Mouse (Mus musculus) left cerebral cortex, adult 2 months (tissue): Measurements from ENCODE around the gene Isl2. TPM values are rescaled to one million over a fixed set of nuclear protein-coding genes. Genes with fewer than 3 reads are reported as not detected.
A peak's percentile ranks its signal among the peaks of the same experiment; 100 is the strongest.

Experiments used
- DNase-seq, 2 experiments: peaks; one replicate each; pipeline ENCODE4 v3.0.0; 2021 to 2022; ENCODE audit warnings: low spot score in 2 of 2, mixed read lengths in 1 of 2; ENCODE audit errors: extremely low spot score in 1 of 2
- H3K27ac ChIP-seq: fragments of 200-600 bp; 2 replicates; pipeline ENCODE4 v1.8.1; 2022
- H3K4me3 ChIP-seq: fragments of 200-600 bp; 2 replicates; pipeline ENCODE4 v1.8.1; 2022
- CTCF ChIP-seq: fragments of 200-600 bp; IDR thresholded peaks from 2 replicates; pipeline ENCODE4 v1.8.1; 2022; ENCODE audit warnings: antibody characterized with exemption, mild to moderate bottlenecking, moderate library complexity
- intact Hi-C: fragments of 180-260 bp; cut with DNase I; formaldehyde crosslinking; loops from one replicate; pipeline ENCODE4 v1.15.1; 2025
- total RNA-seq, 2 experiments: library from RNA; stranded (reverse); gene quantifications; 2 replicates each; pipeline ENCODE4 v1.2.3; 2021

Isl2 gene
- total RNA-seq, 2 experiments from 2014 or later: not detected

DNA sequence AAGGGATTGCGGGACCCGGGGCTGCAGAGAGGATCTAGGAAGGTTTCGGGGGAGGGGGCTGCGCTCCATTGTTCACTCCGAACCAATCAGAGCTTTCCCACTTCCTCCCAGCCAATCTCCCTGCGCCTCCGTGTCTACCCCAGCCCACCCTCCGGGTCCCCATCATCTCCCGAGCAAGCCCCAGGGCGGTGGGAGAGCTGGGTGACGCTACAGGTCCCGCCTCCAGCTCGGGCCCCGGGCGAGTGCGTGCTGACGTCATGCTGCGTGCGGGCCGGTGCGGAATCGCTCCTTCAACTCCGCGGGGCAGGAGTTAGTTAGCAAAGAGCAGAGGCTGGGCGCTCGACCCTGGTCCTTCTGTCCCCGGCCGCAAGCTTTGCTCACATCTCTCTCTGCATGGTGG is 2.4 kb downstream of the Isl2 start:
- Histone ChIP-seq H3K27ac (no peak overlapping the region), H3K4me3 (peak overlapping the region; percentile 1; the same call in 1 of the 2 replicates)
- DNase-seq: no peak
- intact Hi-C loops: loop anchor here (10.0 kb wide), 1 partner anchor 216 kb away; the partner anchor contains the start of genes Nrg4 and Tmem266
- no peak for TF ChIP-seq CTCF

DNA sequence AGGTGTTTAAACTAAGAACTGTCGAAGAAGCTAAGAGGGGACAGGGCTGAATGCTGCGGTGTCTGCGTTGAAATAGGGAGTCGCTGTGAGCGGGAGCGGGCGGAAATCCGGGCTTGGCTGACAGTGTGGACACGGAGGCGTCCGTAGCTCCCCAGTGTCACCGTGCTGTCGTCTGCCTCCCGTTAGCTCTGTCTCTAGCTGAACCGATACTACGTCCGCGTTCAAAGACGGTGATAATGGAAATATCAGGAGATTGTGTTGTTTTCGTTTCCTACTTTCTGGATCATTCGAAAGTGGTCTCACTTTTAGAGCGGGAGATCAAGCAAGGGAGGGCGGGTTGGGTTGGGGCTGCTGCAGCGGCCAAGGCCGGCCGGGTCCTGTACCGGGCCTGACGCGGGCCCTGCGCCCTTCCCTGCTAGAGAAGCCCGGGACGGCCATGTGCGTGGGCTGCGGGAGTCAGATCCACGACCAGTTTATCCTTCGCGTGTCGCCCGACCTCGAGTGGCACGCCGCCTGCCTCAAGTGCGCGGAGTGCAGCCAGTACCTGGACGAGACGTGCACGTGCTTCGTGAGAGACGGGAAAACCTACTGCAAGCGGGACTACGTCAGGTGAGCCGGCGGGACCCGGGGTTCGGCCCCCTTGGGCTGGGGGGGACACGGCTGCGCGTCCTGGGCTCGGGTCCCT is 3.4 kb downstream of the Isl2 start:
- H3K27ac ChIP-seq: no peak overlapping the region
- TF ChIP-seq CTCF: no peak
- H3K4me3 ChIP-seq: no peak overlapping the region
- intact Hi-C loops: loop anchor here (10.0 kb wide), 1 partner anchor 217 kb away; the partner anchor contains the start of genes Nrg4 and Tmem266
- DNase-seq: no peak

DNA sequence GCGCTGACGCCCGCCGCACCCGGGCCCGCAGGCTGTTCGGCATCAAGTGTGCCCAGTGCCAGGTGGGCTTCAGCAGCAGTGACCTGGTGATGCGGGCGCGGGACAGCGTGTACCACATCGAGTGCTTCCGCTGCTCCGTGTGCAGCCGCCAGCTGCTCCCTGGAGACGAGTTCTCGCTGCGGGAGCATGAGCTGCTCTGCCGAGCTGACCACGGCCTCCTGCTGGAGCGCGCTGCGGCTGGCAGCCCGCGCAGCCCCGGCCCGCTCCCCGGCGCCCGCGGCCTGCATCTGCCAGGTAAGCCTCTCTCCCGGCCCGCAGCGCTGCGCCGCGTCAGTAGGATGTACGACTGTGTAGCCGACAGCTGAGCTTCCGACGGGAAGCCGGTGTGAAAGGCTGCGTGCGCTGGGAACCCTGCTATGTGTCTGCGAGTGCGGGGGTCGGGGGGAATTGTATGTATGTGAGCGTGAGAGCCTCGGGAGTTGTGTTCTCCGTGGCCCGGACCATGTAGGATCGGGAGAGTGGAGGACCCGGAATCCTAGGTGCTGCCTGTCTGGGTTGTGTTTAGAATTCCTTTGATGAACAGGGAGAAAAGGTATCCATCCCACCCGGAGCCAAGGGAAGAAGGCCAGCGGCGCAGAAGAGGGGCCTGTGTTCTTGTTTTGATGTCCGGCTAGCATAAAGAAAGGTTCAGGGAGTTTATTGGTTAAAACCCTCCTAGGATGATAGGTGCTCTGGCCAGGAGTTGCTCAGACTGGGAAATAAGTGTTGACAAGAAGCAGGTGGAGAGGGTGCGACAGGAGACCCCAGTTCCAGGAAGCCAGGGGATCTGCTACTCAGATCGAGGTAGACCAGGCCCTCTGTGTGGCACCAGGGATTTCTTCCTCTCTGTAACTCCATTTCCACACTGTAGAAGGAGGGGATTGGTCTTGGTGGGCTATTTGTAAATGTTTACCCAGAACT is 4.2 kb downstream of the Isl2 start:
- Histone ChIP-seq H3K27ac (no peak overlapping the region), H3K4me3 (no peak overlapping the region)
- no peak for TF ChIP-seq CTCF
- intact Hi-C loops: loop anchor here (10.0 kb wide), 1 partner anchor 218 kb away; the partner anchor contains the start of genes Nrg4 and Tmem266
- no peak for DNase-seq

DNA sequence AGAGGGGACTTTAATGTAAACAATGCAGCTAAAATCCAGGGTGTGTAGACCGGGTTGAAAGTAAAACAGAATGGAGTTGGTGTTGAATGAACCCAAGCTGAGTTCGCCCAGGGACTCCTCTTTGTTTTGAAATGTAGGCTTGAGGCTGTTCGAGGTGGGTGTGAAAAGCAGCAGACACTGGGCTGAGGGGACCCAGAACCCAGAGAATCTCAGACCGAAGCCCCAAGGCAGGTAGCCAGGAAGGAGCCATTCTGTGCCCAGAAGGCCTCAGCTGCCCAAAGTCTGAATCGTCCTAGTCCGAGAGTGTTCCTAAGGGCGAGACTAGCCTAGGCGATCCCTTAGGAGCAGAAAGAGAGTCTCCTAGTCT is 4.8 kb downstream of the Isl2 start:
- intact Hi-C loops: loop anchor here (10.0 kb wide), 1 partner anchor 219 kb away; the partner anchor contains the start of genes Nrg4 and Tmem266
- H3K4me3 ChIP-seq: no peak overlapping the region
- no peak for TF ChIP-seq CTCF
- no peak overlapping the region for H3K27ac ChIP-seq
- DNase-seq: peak in 1 of 2 experiments; percentile 24

DNA sequence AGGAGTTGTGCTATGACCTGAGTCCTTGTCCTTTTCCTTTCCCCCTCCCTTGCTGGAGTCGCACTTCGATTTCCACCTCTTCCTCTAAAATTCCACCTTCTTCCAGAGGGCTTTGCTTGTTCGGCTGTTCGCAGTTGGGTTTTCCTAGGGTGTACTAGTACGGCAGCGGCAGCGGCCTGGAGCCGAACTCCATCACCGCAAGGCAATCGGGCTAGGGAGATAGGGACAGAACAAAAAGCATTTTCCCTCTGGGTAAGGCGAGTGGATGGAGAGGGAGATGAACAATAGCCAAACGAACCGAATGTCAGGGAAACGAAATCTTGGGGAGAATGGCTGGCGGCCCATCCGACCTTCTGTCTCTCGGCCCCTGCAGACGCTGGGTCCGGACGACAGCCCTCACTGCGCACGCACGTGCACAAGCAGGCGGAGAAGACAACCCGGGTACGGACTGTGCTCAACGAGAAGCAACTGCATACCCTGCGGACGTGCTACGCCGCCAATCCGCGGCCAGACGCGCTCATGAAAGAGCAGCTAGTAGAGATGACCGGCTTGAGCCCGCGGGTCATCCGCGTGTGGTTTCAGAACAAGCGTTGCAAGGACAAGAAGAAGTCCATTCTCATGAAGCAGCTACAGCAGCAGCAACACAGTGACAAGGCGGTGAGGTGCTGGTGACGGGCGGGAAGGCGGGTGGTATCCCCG is 5.4 kb downstream of the Isl2 start:
- no peak overlapping the region for H3K4me3 ChIP-seq
- TF ChIP-seq CTCF: no peak
- DNase-seq: peak in 1 of 2 experiments; percentile 35

DNA sequence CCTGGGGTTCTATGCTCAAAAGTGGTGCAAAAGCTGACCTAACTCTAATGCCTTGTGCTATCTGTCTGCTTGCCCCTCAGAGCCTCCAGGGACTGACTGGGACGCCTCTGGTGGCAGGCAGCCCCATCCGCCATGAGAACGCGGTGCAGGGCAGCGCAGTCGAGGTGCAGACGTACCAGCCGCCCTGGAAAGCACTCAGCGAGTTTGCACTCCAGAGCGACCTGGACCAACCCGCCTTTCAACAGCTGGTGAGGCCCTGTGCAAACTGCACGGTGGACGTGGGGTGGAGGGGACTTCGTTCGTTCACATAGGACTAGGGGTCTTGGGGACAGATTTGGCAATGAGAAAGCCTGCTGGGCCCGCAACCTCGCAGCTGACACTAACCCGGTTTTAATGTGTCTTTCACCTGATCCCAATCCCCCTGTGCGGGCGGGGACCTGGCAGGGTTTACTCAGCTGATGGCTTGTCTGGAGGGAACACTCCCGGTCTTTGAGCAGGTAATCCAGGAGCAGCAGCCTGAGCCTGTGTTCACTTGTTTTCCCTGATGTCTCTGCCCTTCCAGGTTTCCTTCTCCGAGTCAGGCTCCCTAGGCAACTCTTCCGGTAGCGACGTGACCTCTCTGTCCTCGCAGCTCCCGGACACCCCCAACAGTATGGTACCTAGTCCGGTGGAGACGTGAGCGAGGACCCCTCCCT is 6.5 kb downstream of the Isl2 start:
- no peak for DNase-seq
- no peak for TF ChIP-seq CTCF
- H3K27ac ChIP-seq: no peak overlapping the region
- intact Hi-C loops: loop anchor here (10.0 kb wide), 1 partner anchor 220 kb away; the partner anchor contains the start of genes Nrg4 and Tmem266
- no peak overlapping the region for H3K4me3 ChIP-seq

More for the DNA sequence above, 5.4 kb downstream of the Isl2 start:
- intact Hi-C loops: loop anchor here (10.0 kb wide), 1 partner anchor 219 kb away; the partner anchor contains the start of genes Nrg4 and Tmem266
- H3K27ac ChIP-seq: no peak overlapping the region

DNA sequence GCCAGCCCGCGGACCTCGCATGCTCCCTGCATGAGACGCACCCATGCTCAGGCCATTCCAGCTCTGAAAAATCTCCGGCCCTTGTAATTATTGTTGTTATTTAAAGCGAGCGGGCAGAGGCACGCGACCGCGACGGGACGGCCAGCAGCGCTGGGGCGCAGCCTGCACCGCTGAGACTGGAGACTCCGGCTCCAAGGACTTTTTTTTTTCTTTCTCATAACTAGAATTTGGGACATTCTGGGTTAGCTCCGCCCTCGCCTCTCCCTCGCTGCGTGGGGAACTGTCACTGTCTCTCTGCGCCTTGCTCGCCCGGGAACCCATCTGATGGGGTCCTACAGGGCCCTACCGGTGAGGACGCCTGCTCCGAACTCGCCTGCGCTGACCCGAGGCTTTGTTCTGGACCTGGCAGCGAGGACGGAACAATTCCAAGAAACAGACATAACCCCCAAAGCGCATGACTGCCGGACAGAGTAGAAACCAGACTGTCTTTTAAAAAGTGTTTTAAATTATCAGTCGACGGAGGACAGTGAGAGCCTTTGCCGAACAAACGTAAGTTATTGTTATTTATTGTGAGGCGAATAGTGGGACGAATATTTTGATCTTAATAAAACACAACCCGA is 7.2 kb downstream of the Isl2 start:
- no peak for DNase-seq
- no peak for TF ChIP-seq CTCF
- no peak overlapping the region for H3K27ac ChIP-seq
- intact Hi-C loops: loop anchor here (10.0 kb wide), 1 partner anchor 221 kb away; the partner anchor contains the start of genes Nrg4 and Tmem266
- H3K4me3 ChIP-seq: no peak overlapping the region

DNA sequence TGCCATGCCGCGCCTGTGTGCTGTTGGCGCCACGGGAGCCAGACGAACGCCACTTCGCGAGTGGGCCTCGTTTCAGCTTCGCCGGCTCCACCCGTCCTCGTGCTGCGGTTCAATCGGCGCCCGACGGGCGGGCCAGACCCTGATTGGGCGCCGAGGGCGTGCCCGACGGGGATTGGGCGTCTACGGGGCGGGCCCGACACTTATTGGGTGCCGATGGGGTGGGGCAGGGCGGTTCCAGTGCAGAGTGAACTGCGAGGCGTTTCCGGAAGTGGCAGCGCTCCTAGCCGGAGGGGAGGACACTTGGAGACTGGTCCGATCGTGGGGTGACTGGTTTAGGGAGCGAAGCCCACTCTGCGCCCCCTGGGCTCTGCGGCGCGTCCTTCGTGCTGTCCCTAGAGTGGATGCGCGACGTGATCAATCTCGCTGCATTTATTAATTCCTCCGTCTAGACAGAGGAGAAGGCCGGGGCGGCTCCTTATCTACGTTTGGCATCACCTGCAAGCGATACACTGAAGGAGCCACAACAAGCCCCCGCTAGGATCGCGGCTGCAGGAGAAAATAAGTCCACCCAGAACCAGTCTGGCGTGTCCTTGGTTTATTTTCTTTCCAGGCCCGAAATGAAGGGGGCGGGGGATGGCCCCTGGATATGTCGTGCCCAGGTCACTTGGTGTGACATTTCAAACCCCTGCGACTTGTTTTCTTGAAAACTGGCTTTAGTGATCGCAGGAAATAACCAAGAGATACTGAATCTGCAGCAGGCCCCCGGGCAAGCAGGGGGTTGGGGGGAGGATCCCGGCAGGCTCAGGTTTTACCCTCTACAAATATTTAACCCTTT is 7.9 kb downstream of the Isl2 start:
- H3K4me3 ChIP-seq: no peak overlapping the region
- intact Hi-C loops: loop anchor here (10.0 kb wide), 1 partner anchor 222 kb away; the partner anchor contains the start of genes Nrg4 and Tmem266
- H3K27ac ChIP-seq: no peak overlapping the region
- no peak for DNase-seq
- TF ChIP-seq CTCF: no peak

DNA sequence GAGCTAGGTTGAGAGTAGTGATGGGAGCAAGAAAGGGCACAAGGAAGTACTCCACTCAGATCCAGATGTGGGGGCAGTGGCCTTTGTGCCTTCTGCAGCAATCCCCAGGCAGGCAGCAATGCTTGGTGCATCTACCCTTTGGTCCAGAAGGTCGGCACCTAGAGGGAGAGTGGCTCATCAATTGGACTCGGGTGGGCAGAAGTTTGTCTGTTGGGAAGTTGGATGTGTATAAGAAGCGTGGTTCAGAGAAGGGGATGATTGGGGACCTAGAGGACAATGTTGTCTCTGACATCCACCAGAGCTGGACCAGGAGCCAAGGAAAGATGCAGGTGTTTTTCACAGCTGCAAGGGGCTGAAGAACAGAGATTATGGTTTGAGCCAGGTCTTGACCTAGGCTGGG is 10.4 kb downstream of the Isl2 start:
- Histone ChIP-seq H3K27ac (no peak overlapping the region), H3K4me3 (no peak overlapping the region)
- no peak for TF ChIP-seq CTCF
- no peak for DNase-seq
- intact Hi-C loops: loop anchor here (10.0 kb wide), 1 partner anchor 224 kb away; the partner anchor contains the start of genes Nrg4 and Tmem266
